Mouse (Mus musculus) gastrocnemius, adult 2 months (tissue): ENCODE measurements at regions not wholly inside any gene's neighbourhood (a gene's known extent, or its start where the extent isn't known, plus 50 kb on each side); places are given as distances from the start of the nearest gene placed in this dataset.

Experiments used
- DNase-seq: peaks from one replicate; pipeline ENCODE4 v3.0.0; 2022
- H3K27ac ChIP-seq: fragments of 200-600 bp; 2 replicates; pipeline ENCODE4 v1.8.1; 2022; ENCODE audit warnings: mild to moderate bottlenecking
- H3K4me3 ChIP-seq: fragments of 200-600 bp; 2 replicates; pipeline ENCODE4 v1.8.1; 2022; ENCODE audit warnings: mild to moderate bottlenecking, moderate library complexity
- CTCF ChIP-seq: fragments of 200-600 bp; IDR thresholded peaks from 2 replicates; pipeline ENCODE4 v1.8.1; 2022; ENCODE audit warnings: antibody characterized with exemption, mild to moderate bottlenecking, moderate library complexity
- intact Hi-C: fragments of 180-260 bp; cut with DNase I; formaldehyde crosslinking; loops from one replicate; pipeline ENCODE4 v1.15.1; 2025

DNA sequence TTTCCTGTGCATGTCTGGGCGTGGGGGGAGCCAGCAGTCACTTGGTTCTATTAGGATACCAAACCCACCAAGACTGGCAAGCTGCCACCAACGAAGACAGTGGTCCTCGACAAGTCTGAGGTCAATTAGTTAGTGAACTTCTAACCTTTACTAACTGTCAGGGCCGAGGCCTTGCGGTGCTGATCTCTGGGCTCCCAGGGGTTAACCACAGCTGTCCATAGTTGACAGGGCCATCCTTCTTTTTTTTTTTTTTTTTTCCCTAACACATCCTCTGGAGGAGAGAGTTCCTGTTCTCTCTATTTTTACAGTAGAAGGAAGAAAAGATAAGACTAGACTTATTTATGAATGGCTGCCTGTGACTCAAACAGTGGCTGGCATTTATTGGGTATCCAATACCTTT is 663.5 kb downstream of the Slc22a22 start:
- Histone ChIP-seq H3K27ac (no peak overlapping the region), H3K4me3 (no peak overlapping the region)
- no peak for DNase-seq
- intact Hi-C loops, result no loop called here
- no peak for TF ChIP-seq CTCF

DNA sequence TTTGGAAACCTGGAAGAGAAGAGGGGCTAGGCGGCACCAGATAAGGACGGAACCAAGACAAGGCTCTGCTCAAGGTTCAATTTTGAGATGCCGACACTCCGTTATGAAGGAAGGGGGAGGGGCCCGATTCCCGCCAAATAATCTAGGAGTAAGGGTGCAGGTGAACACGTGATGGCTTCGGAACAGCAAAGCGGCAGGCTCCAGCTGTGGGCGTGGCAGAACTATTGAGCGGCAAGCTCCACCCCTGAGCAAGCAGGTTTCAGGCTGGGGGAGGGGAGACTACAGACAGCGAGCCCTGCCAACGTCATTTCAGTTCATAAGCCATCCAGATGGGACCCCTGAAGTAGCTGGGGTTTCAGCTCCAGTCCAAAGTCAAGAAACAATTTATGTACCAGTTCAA is 667.3 kb downstream of the Slc22a22 start:
- TF ChIP-seq CTCF, result no peak
- intact Hi-C loops, result no loop called here
- H3K4me3 ChIP-seq, result no peak overlapping the region
- H3K27ac ChIP-seq, result no peak overlapping the region
- no peak for DNase-seq

DNA sequence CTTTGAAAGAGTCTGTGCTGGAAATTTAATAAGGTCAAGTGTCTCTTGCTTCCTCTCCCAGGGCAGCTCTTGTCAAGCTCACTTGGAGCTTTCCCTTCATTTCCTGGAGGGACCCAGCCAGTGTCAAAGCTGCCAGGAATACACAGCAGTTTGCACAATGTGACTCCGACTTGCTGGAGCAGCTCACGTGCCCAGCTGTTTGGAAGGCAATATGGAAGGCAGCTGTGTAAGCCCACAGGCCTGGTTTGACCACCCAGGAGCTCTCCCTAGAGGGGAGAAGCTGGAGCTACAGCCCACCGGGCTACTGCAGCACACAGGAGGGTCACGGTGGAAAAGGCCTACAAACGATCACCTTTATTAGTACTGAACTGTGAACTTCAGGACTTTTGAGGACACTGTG is 669.8 kb downstream of the Slc22a22 start:
- peak; percentile 41 for DNase-seq
- no peak for TF ChIP-seq CTCF
- intact Hi-C loops, result no loop called here
- Histone ChIP-seq H3K4me3 (no peak overlapping the region), H3K27ac (no peak overlapping the region)

DNA sequence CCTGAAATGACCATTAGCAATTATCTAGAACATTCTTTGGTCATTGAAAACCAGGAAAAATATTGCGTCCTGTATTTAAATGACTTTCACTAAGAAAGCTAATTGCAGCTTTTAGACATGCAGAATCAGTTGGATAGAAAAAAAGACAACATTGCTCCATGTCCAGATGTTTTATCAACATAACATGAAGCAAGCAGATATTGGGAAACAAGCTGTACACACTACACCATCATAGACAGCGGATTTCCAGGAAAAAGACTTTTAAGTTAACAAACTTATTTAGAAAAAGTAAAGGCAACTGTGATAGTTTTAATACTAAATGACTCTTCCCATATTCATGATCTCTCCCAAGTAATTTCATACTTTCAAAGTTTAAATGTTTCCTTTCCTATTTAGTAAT is 675.5 kb downstream of the Slc22a22 start:
- no peak overlapping the region for H3K27ac ChIP-seq
- TF ChIP-seq CTCF, result no peak
- no peak overlapping the region for H3K4me3 ChIP-seq
- intact Hi-C loops, result no loop called here
- DNase-seq, result no peak

DNA sequence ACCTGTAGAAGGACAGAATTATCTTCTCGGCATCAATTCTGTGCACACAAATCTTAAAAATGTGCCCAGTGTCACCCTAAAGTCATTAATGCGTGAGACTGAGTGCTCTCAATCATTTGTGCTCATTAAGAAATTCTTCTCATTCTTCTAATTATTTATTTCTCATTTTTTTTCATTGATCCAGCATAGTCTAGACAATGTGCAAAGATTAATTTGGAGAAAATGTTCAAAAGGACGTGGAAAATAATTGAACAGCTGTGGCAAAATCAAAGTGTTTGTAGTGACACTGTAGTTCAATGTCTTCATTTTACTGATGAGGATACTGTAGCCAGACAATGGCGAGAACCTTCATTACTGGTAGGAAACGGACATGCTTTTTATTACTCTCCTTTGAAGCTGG is 702.0 kb downstream of the Slc22a22 start:
- Histone ChIP-seq H3K4me3 (no peak overlapping the region), H3K27ac (no peak overlapping the region)
- DNase-seq, result no peak
- intact Hi-C loops, result no loop called here
- TF ChIP-seq CTCF, result no peak

DNA sequence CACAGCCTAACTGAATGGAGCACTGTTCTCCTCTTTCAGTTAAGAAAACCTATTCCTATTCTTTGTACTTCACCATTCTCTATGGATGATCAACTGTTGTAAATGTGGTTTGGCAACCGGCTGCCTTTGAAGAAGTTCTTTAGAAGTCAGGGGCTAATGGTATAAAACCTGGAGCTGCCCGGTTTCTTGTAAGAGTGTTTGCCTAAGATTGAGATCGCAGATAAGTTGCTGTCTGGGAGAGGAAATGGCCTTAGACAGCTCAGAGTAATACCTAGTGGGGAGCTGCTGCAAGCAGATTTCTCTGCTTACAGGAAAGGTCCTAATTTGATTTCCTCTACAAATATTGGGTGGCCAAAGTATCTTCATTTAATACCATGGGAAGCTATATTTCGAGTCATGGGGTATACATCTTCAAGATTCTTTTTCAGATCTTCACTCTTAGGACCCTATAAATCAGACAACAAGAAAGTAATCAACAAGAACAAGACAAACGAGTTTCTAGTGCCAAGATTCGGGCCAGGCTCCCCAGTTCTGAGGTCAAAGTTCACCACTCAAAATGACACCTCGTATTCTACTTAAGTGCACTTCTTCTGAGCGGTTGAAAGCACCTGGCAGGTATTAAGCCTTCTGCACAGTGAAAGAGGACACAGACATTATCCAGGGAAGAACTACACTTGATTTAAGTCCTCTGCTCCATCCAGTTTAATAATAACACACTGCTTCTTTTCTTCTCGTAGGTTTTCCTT is 702.6 kb downstream of the Slc22a22 start:
- no peak for TF ChIP-seq CTCF
- intact Hi-C loops, result no loop called here
- Histone ChIP-seq H3K4me3 (no peak overlapping the region), H3K27ac (no peak overlapping the region)
- DNase-seq, result no peak

DNA sequence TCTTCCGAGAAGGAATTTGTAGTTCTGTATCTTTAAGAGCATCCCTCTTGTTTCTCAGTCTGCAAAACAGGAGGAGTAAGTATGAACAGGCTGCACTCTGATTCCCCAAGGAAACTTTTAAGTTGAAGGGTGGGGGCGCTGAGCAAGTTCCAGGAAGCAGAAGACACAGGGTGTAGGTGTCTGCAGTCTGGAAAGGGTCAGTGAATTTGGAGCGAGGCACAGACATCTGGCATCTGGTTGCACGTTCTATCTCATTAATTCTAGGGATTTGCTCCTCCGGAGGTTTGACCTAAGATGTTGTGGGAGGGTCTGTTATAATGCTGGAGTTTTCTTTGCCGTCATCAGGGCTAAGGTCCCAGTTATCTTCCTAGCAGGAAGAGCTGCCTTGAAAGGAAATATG is 711.1 kb downstream of the Slc22a22 start:
- peak; percentile 55 for DNase-seq
- Histone ChIP-seq H3K4me3 (peak overlapping the region; percentile 31), H3K27ac (peak overlapping the region; percentile 46; the same call in 1 of the 2 replicates)
- intact Hi-C loops, result no loop called here
- TF ChIP-seq CTCF, result no peak

DNA sequence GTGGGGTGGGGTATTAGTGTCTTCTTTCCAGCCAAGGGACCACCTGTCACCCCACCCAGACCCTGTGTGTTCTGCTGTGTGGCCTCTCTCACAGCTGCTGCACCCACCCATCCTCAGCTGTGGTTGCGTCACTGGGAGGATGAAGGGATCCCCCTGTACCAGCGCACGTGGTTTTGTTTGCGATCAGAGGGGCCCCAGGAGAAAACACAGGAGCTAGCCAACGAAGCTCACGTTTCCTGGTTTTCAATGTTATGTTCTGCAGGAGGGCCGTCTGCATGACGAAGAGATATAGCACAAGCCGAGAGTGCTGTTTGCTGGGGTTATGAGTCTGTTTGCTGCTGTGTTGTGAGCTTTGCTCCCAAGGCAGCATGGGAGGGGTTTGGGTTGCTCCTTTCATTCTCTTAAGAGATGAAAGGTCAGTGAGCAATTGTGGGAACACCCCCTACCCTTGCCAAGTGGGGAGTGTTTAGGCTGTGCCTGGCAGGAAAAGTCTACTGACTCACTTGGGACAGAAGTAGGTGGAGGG is 712.4 kb downstream of the Slc22a22 start:
- peak overlapping the region; percentile 53 for H3K27ac ChIP-seq
- intact Hi-C loops, result no loop called here
- peak overlapping the region; percentile 28 for H3K4me3 ChIP-seq
- DNase-seq, result peak; percentile 70
- TF ChIP-seq CTCF, result no peak

DNA sequence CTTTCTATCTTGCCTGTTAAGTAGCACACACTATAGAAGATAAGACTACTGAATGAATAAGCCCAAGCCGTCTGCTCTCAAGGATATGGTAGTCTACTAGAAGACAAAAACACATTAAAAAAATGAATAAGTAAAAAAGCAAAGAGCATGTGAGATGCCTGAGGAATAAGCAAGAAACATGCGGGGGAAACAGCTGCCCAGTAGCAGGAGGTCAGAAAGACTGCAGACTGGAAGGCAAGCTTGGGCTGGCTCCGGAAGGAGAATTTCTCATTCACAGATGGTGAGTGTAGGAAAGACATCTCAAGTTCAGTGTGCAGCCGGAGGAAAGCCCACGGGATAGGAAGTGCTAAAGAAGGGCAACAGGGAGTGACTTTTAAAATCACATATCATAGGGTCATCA is 713.4 kb downstream of the Slc22a22 start:
- intact Hi-C loops, result no loop called here
- DNase-seq, result peak; percentile 18
- Histone ChIP-seq H3K27ac (peak overlapping the region; percentile 13; the same call in 1 of the 2 replicates), H3K4me3 (no peak overlapping the region)
- TF ChIP-seq CTCF, result no peak

DNA sequence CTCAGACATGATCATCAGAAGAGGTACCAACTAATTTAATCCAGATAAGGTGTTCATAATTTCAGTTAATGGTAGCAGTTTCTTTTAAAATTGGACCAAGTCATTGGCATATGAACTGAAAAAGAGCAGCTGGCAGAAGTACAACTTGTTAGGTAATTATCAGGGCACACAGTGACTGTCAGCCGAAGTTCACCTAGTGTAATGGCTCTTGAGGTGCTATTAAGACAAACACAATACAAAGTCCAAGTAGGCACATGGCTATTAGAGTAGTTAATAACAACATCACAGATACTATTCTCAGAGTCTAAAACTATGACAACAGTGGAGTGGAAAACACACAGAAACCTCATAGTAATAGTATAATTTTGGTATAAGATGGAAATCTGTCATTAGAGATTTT is 730.7 kb downstream of the Slc22a22 start:
- Histone ChIP-seq H3K27ac (no peak overlapping the region), H3K4me3 (no peak overlapping the region)
- intact Hi-C loops, result no loop called here
- no peak for DNase-seq
- TF ChIP-seq CTCF, result no peak

DNA sequence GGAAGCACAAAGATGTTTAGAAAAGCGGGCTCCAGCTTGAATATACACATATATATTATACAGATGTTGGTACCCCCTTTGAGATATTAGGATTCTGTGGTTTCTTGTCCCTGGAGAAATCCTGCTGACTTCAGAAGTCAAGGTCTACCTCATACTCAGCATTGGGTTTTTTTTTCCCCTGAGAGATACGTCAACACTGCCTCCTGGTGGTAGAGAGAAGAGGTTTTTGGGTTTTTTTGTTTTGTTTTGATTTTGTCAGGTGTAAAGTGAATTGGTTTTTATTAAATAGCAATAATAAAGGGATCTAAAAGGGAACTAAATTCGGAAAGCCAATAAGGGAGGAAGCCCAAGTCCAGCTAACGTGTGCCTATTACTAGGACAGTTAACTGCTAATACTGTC is 732.5 kb downstream of the Slc22a22 start:
- Histone ChIP-seq H3K4me3 (no peak overlapping the region), H3K27ac (no peak overlapping the region)
- intact Hi-C loops, result loop anchor here (2.0 kb wide), 1 partner anchor 408 kb away; no protein-coding TSS in a partner anchor
- no peak for DNase-seq
- peak; percentile 53 for TF ChIP-seq CTCF
